Mouse (Mus musculus) E14TG2a.4 (cell line): ENCODE results near the gene Slc9a9.

ENCODE experiments used
- CTCF ChIP-seq: conservative IDR thresholded peaks from 2 replicates; pipeline ENCODE4 v1.5.1; 2014; ENCODE audit warnings: low read length
- POU5F1 ChIP-seq: IDR thresholded peaks from 2 replicates; pipeline ENCODE4 v1.6.1; 2014; ENCODE audit warnings: low read length, borderline replicate concordance

- no peak for TF ChIP-seq CTCF
- no peak for TF ChIP-seq POU5F1
Measured at GRCm38 (mm10) chr9:95193672-95194071, 524.0 kb downstream of the Slc9a9 start.
